Mouse (Mus musculus): Measurements from ENCODE around the gene Bcam.

DNA sequence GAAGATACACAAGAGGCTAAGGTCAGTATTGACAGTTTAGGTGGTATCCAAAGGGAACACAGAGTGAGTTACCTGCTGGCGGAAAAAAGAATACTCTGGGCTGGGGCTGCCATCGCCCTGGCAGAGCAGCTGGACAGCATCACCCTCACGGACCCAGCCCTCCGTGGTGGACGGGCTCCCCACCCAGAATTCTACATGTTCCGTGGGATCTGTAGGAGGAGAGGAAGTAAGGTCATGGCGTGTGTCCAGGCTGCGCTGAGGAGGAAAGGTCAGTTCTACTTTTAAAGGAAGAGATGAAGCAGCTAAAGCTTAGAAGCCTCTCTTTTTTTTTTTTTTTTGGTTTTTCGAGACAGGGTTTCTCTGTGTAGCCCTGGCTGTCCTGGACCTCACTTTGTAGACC is 6.2 kb downstream of the Bcam start:
- TF ChIP-seq MAX (IDR thresholded peaks at IDR 0.05; ENCODE audit: low read length), result no peak
- no peak for TF ChIP-seq POLR2A (IDR thresholded peaks at IDR 0.05; ENCODE audit: low read depth, low read length)
- TF ChIP-seq MYC (IDR thresholded peaks at IDR 0.05; ENCODE audit: low read depth, low read length), result no peak
- no peak for TF ChIP-seq ZKSCAN1 (IDR thresholded peaks at IDR 0.05; ENCODE audit: borderline replicate concordance, low read depth, low read length)
- no peak for TF ChIP-seq GABPA (IDR thresholded peaks at IDR 0.05; ENCODE audit: insufficient replicate concordance, low read depth, low read length)
- TF ChIP-seq CTCF (conservative IDR thresholded peaks at IDR 0.05 in 1 of 2, IDR thresholded peaks at IDR 0.05 in 1 of 2; ENCODE audit: low read depth in 2 of 2, low read length in 2 of 2), result no peak
- no peak for TF ChIP-seq SMC3 (IDR thresholded peaks at IDR 0.05; ENCODE audit: low read depth, low read length)
- no peak for TF ChIP-seq USF1 (IDR thresholded peaks at IDR 0.05; ENCODE audit: low read depth, low read length)
- no peak for TF ChIP-seq EP300 (IDR thresholded peaks at IDR 0.05; ENCODE audit: low read length)
- no peak for TF ChIP-seq HCFC1 (IDR thresholded peaks at IDR 0.05; ENCODE audit: low read depth, low read length)
- no peak for TF ChIP-seq MEF2A (IDR thresholded peaks at IDR 0.05; ENCODE audit: borderline replicate concordance, low read depth, low read length)

Measured in CH12.LX (cell line).